Mouse (Mus musculus): ENCODE data around the gene Prnd.

GRCm38 (mm10) chr2:131957731-131958222, 7.1 kb downstream of the Prnd start:
- TF ChIP-seq CTCF (IDR thresholded peaks at IDR 0.05; ENCODE audit: extremely low read depth, insufficient read length, insufficient replicate concordance, low read depth, low read length) (no peak), POLR2A (IDR thresholded peaks at IDR 0.05; ENCODE audit: low read depth, low read length) (no peak)

Measured in small intestine, adult 2 months (tissue).